In genomic region chr2:11375092-11375491, GRCm38 (mm10) we compare ENCODE assay signal across 9 mouse cellular contexts.
DNase-seq lines count a peak whose midpoint lies in the region; ATAC-seq and TF ChIP-seq lines count a peak whose summit lies in the region.
"Had no signal": no experiment of that assay in that cellular context is flagged by ENCODE, and none has a peak within 500 bp of the region (broad histone marks: within the 10 kb centered on the region; RNA-seq: fewer than 3 reads in every experiment).

No protein-coding gene starts in this region.

- H3K4me3 ChIP-seq in brown adipose tissue, adult 24 weeks (ENCODE audit: insufficient read depth, low read depth, low read length): 0 out of 2 replicates have a peak overlapping the region, but pooled peaks have one; percentile 29
- H3K4me3 ChIP-seq in small intestine, adult 2 months (ENCODE audit: low read depth, low read length): no peak overlapping the region
- no peak overlapping the region for H3K4me3 ChIP-seq in forebrain, embryonic 13.5 days
- no peak overlapping the region for H3K4me3 ChIP-seq in hindbrain, postnatal 0 days (ENCODE audit: low read length)
- H3K4me3 ChIP-seq: erythroblast, embryonic 14.5 days had no signal

- H3K9ac ChIP-seq in forebrain, embryonic 13.5 days: no peak overlapping the region
- H3K9ac ChIP-seq in hindbrain, postnatal 0 days (replicated peaks; ENCODE audit: low read length): no peak overlapping the region

- peak; percentile 34 for DNase-seq in 3134 (ENCODE audit: extremely low read depth, insufficient read length, low spot score)
- DNase-seq in A20 (ENCODE audit: low read depth, low spot score): peak; percentile 91
- DNase-seq in kidney, postnatal 4 days: peak; percentile 48 to 60
- no peak for DNase-seq in layer of hippocampus, adult 8-10 months (ENCODE audit: low spot score in 2 of 2)
- no peak for DNase-seq in hindbrain, postnatal 0 days (ENCODE audit: low spot score)

- H3K4me1 ChIP-seq in brown adipose tissue, adult 24 weeks (ENCODE audit: control insufficient read depth, insufficient read depth, insufficient read length, low read length): peaks cover 3% of the 10 kb centered on the region; the same call in 1 of the 2 replicates
- peaks cover 18% of the 10 kb centered on the region for H3K4me1 ChIP-seq in small intestine, adult 2 months (ENCODE audit: control insufficient read depth, insufficient read depth, insufficient read length, low read length)
- no peaks in the 10 kb centered on the region for H3K4me1 ChIP-seq in forebrain, embryonic 13.5 days
- H3K4me1 ChIP-seq in hindbrain, postnatal 0 days (ENCODE audit: insufficient read depth, low read length): no peaks in the 10 kb centered on the region

- H3K27ac ChIP-seq in brown adipose tissue, adult 24 weeks (replicated peaks; ENCODE audit: low read depth, low read length): no peak overlapping the region
- H3K27ac ChIP-seq in small intestine, adult 2 months (ENCODE audit: insufficient read depth, low read depth, low read length): peak overlapping the region; percentile 57; the same call in 1 of the 2 replicates
- no peak overlapping the region for H3K27ac ChIP-seq in forebrain, embryonic 13.5 days
- H3K27ac ChIP-seq in hindbrain, postnatal 0 days: no peak overlapping the region

- no peak for TF ChIP-seq POLR2A in small intestine, adult 2 months (IDR thresholded peaks at IDR 0.05; ENCODE audit: low read depth, low read length)

- no peaks in the 10 kb centered on the region for H3K9me3 ChIP-seq in forebrain, embryonic 13.5 days (replicated peaks)
- H3K9me3 ChIP-seq in hindbrain, postnatal 0 days (ENCODE audit: low read length): no peaks in the 10 kb centered on the region

- no peak overlapping the region for H3K4me2 ChIP-seq in forebrain, embryonic 13.5 days
- no peak overlapping the region for H3K4me2 ChIP-seq in hindbrain, postnatal 0 days (ENCODE audit: low read depth, low read length)

- ATAC-seq in forebrain, embryonic 13.5 days: no peak
- ATAC-seq in hindbrain, postnatal 0 days: no peak

- H3K36me3 ChIP-seq in small intestine, adult 2 months (ENCODE audit: control insufficient read depth, insufficient read depth, low read length): no peaks in the 10 kb centered on the region
- no peaks in the 10 kb centered on the region for H3K36me3 ChIP-seq in forebrain, embryonic 13.5 days (ENCODE audit: poor library complexity, severe bottlenecking)
- H3K36me3 ChIP-seq in hindbrain, postnatal 0 days (ENCODE audit: insufficient read depth, low read length): no peaks in the 10 kb centered on the region

- no peaks in the 10 kb centered on the region for H3K27me3 ChIP-seq in small intestine, adult 2 months (ENCODE audit: control insufficient read depth, insufficient read depth, low read length)
- H3K27me3 ChIP-seq in forebrain, embryonic 13.5 days: no peaks in the 10 kb centered on the region
- no peaks in the 10 kb centered on the region for H3K27me3 ChIP-seq in hindbrain, postnatal 0 days (ENCODE audit: insufficient read depth, low read length)

- no peak for TF ChIP-seq CTCF in small intestine, adult 2 months (IDR thresholded peaks at IDR 0.05; ENCODE audit: extremely low read depth, insufficient read length, insufficient replicate concordance, low read depth, low read length)
- no peak for TF ChIP-seq CTCF in hindbrain, postnatal 0 days (IDR thresholded peaks at IDR 0.05; ENCODE audit: low read depth)

- 22% methylated on average over 6 of the region's 6 CpGs for WGBS in small intestine, adult 2 months
- 76% methylated on average over 6 of the region's 6 CpGs for WGBS in forebrain, embryonic 13.5 days
- WGBS in hindbrain, postnatal 0 days: 64% methylated on average over 6 of the region's 6 CpGs

Comparison
In these comparisons a context has a peak if more than half of its experiments do, and no peak if none do; other contexts are left out.
1. DNase-seq: peak in 3134 (single experiment), A20 (single experiment) and kidney, postnatal 4 days (2 of 2); none in layer of hippocampus, adult 8-10 months (0 of 2) and hindbrain, postnatal 0 days (single experiment).